Mouse (Mus musculus) forebrain, postnatal 0 days (tissue): Measurements from ENCODE around the gene Chchd10. TPM values are rescaled to one million over a fixed set of nuclear protein-coding genes. Genes with fewer than 3 reads are reported as not detected.

Experiments
- ATAC-seq: fragments of 200-750 bp; cut with Nextera tagmentation; 2 replicates; pipeline ENCODE4 v1.8.0; 2017; ENCODE audit warnings: mild to moderate bottlenecking, moderate library complexity
- DNase-seq: peaks from one replicate; pipeline ENCODE4 v3.0.0-alpha.2; 2015
- H3K27ac ChIP-seq: fragments of 300-500 bp; sonication (generic); 2 replicates; pipeline ENCODE4 v1.5.1; 2014; ENCODE audit warnings: low read depth, mild to moderate bottlenecking, antibody characterized with exemption, low read length, moderate library complexity, mixed read lengths
- H3K27me3 ChIP-seq: fragments of 300-500 bp; sonication (generic); 2 replicates; pipeline ENCODE4 v1.6.1; 2014; ENCODE audit warnings: mild to moderate bottlenecking, low read length, mixed read lengths; ENCODE audit not compliant: insufficient read depth
- H3K36me3 ChIP-seq: fragments of 300-500 bp; sonication (generic); 2 replicates; pipeline ENCODE4 v1.6.1; 2014; ENCODE audit warnings: mild to moderate bottlenecking, moderate library complexity; ENCODE audit not compliant: insufficient read depth
- H3K4me1 ChIP-seq: fragments of 300-500 bp; sonication (generic); 2 replicates; pipeline ENCODE4 v1.6.1; 2014; ENCODE audit warnings: antibody characterized with exemption; ENCODE audit not compliant: insufficient read depth
- H3K4me2 ChIP-seq: fragments of 300-500 bp; sonication (generic); 2 replicates; pipeline ENCODE4 v1.6.1; 2014; ENCODE audit warnings: low read depth, mild to moderate bottlenecking, moderate library complexity
- H3K4me3 ChIP-seq: fragments of 300-500 bp; sonication (generic); 2 replicates; pipeline ENCODE4 v1.5.1; 2014; ENCODE audit warnings: low read depth, low read length, mixed read lengths
- H3K9ac ChIP-seq: fragments of 300-500 bp; sonication (generic); 2 replicates; pipeline ENCODE4 v1.6.1; 2014; ENCODE audit warnings: mild to moderate bottlenecking
- H3K9me3 ChIP-seq: fragments of 300-500 bp; sonication (generic); 2 replicates; pipeline ENCODE4 v1.6.1; 2016; ENCODE audit warnings: low read length
- CTCF ChIP-seq: sonication (generic); IDR thresholded peaks from 2 replicates; pipeline ENCODE4 v1.5.1; 2016; ENCODE audit warnings: antibody characterized with exemption, control low read depth, low read depth
- WGBS: fragments of 180-500 bp; shearing (Covaris S2); extraction: QIAGEN DNeasy Blood & Tissue Kit; methylation state at CpG from one replicate; pipeline ENCODE4 v1.1.7; 2014; 5-methylcytosine and 5-hydroxymethylcytosine counted together
- polyA plus RNA-seq: library from polyadenylated mRNA; unstranded; fragments of >200 nt; fragmentation: Nextera tagmentation; extraction: Ambion mirVana; gene quantifications from 2 replicates; pipeline ENCODE4 v1.2.1, GENCODE M21; 2015
- total RNA-seq: library from RNA; depleted of rRNA; stranded (reverse); fragments of >200 nt; gene quantifications from 2 replicates; pipeline ENCODE4 v1.2.3, GENCODE M21; 2014

Chchd10 gene
- total and polyA plus RNA-seq, 2 experiments from 2014 or later: 93.0 to 121 TPM

GRCm38 (mm10) chr10:75941042-75941824 is 8.3 kb downstream of the Chchd10 start:
- 59% methylated on average over 9 of the region's 9 CpGs for WGBS
- no peak overlapping the region for H3K9ac ChIP-seq
- ATAC-seq: peak; percentile 53

DNA sequence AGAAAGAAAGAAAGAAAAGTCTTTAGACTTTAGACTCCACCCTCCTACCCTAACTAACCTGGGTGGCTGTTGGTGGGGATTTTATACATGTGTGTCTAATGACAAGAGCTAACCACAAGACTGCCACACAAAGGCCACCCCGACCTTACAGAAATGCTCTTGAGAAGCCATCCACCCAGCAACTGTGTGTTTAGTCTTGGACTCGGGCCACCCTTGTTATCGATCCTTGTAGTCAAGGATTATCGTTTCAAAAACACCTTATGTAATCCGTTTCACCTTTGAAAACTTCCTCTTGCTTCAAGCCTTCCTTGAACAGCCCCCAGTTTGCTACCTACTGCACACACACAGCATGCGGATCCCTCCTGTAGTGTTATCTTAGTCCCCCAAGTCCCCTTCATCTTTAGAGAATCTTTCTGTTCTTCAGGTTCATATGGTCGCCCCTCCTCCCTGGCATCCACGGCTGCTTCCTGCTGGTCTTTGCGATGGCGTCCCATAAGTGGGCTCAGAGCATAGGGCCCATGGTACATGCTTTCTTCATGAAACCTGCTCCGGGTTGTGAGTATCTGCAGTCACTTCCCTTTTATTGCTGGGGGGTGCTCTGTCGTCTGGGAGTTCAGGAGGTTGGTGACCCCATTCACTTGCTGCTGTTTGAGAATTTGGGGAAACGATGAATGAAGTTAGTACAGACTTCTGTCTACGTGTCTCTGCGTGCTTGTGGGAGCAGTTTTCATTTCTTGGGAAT is 10.0 kb downstream of the Chchd10 start, which contains the start of gene Vpreb3:
Vpreb3 (plus strand) TSS at position 322 of the 742 bp plus-strand sequence.
- Histone ChIP-seq H3K27me3 (no peaks in the 10 kb centered on the region; the same call in 1 of the 2 replicates), H3K4me3 (no peak within 1 kb of the TSS), H3K4me2 (no peak within 1 kb of the TSS), H3K27ac (peak within 1 kb of the TSS; percentile 35; the same call in 1 of the 2 replicates), H3K36me3 (no peaks in the 10 kb centered on the region), H3K9me3 (no peaks in the 10 kb centered on the region), H3K4me1 (0 out of 2 replicates have a peak, but pooled peaks cover 4% of the 10 kb centered on the region), H3K9ac (no peak within 1 kb of the TSS)
- no peak for ATAC-seq
- WGBS: 83% methylated on average over 15 of the region's 15 CpGs
- no peak for DNase-seq
- TF ChIP-seq CTCF: no peak

More at GRCm38 (mm10) chr10:75941042-75941824, 8.3 kb downstream of the Chchd10 start:
- no peak for TF ChIP-seq CTCF
- no peak overlapping the region for H3K4me2 ChIP-seq
- 0 out of 2 replicates have a peak, but pooled peaks cover 4% of the 10 kb centered on the region for H3K4me1 ChIP-seq
- H3K4me3 ChIP-seq: no peak overlapping the region
- H3K27ac ChIP-seq: no peak overlapping the region
- H3K36me3 ChIP-seq: no peaks in the 10 kb centered on the region
- no peaks in the 10 kb centered on the region; the same call in 1 of the 2 replicates for H3K27me3 ChIP-seq
- H3K9me3 ChIP-seq: no peaks in the 10 kb centered on the region
- DNase-seq: no peak

DNA sequence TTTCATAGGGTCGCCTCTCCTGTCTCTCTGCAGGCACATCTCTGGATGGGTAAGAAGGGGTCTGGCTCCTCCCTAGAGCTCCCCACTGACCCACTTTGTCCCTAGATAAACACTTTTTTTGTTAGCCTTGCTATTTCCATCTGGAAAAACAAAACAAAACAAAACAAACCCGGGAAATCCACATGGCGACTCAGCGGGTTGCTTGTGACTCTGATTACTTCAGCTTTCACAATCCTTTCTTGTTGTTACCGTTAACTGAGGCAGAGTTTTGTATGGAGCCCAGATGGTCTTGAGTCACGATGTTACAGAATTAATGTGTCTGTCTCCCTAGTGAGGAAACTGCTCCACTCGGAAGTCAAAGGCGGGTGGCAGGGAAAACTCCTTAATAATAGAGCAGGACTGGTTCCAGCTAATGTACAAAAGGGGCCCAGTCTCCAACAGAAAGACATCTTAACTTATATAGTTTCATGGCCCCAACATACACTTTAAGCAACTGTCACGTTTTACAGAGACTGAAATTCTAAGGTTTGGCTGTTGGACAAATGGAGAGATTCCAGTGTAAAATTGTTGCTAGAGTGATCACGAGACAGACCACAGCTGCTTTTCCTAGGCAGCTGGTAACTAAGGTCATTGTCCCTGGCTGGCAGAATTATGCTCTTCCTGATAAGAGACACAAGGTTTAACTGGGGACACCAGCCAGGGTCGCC is 11.3 kb downstream of the Chchd10 start:
- Histone ChIP-seq H3K9me3 (no peaks in the 10 kb centered on the region), H3K27me3 (no peaks in the 10 kb centered on the region; the same call in 1 of the 2 replicates), H3K9ac (no peak overlapping the region), H3K27ac (peak overlapping the region; percentile 35; the same call in 1 of the 2 replicates), H3K4me1 (0 out of 2 replicates have a peak, but pooled peaks cover 4% of the 10 kb centered on the region), H3K4me2 (no peak overlapping the region), H3K36me3 (no peaks in the 10 kb centered on the region), H3K4me3 (no peak overlapping the region)
- peak; percentile 68 for ATAC-seq
- TF ChIP-seq CTCF: no peak
- 14% methylated on average over 11 of the region's 11 CpGs for WGBS
- peak; percentile 55 for DNase-seq

DNA sequence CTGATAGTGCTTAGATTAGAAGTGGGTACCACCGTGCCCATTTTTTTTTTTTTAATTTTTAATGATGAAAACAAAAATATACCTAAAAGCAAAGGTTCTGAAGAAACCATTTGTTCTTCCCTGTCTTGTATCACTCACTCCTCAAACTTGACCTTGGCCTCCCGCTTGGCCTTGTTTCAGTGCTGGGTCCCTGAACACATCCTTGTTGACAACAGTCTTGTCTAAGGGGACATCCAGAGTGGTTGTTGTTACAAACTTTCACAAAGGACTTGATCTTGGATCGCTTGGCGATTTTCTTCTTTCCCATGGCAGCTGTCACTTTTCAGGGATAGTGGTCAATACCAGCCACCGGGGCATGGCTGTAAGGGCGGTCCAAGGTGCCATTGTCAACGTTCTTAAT is 12.3 kb downstream of the Chchd10 start:
- WGBS: 91% methylated on average over 7 of the region's 7 CpGs
- H3K4me2 ChIP-seq: no peak overlapping the region
- H3K9me3 ChIP-seq: no peaks in the 10 kb centered on the region
- ATAC-seq: no peak
- 0 out of 2 replicates have a peak, but pooled peaks cover 4% of the 10 kb centered on the region for H3K4me1 ChIP-seq
- no peak for TF ChIP-seq CTCF
- H3K9ac ChIP-seq: no peak overlapping the region
- no peak for DNase-seq
- no peak overlapping the region for H3K4me3 ChIP-seq
- no peak overlapping the region for H3K27ac ChIP-seq
- no peaks in the 10 kb centered on the region; the same call in 1 of the 2 replicates for H3K27me3 ChIP-seq
- no peaks in the 10 kb centered on the region for H3K36me3 ChIP-seq

- TF ChIP-seq CTCF: no peak
- no peak overlapping the region for H3K27ac ChIP-seq
- H3K4me1 ChIP-seq: peaks cover 5% of the 10 kb centered on the region; the same call in 1 of the 2 replicates
- H3K9ac ChIP-seq: no peak overlapping the region
- ATAC-seq: no peak
- H3K4me2 ChIP-seq: no peak overlapping the region
- H3K27me3 ChIP-seq: peaks cover 3% of the 10 kb centered on the region; the same call in 1 of the 2 replicates
- 85% methylated on average over 7 of the region's 7 CpGs for WGBS
- DNase-seq: no peak
- H3K4me3 ChIP-seq: no peak overlapping the region
- H3K36me3 ChIP-seq: no peaks in the 10 kb centered on the region
- H3K9me3 ChIP-seq: no peaks in the 10 kb centered on the region
These were observed 13.0 kb downstream of the Chchd10 start for GRCm38 (mm10) chr10:75945896-75946295.

GRCm38 (mm10) chr10:75948079-75948478 is 15.1 kb downstream of the Chchd10 start:
- H3K36me3 ChIP-seq: no peaks in the 10 kb centered on the region
- no peak overlapping the region for H3K4me3 ChIP-seq
- H3K4me2 ChIP-seq: no peak overlapping the region
- peaks cover 6% of the 10 kb centered on the region; the same call in 1 of the 2 replicates for H3K27me3 ChIP-seq
- 78% methylated on average over 5 of the region's 5 CpGs for WGBS
- peaks cover 11% of the 10 kb centered on the region; the same call in 1 of the 2 replicates for H3K4me1 ChIP-seq
- TF ChIP-seq CTCF: no peak
- no peaks in the 10 kb centered on the region for H3K9me3 ChIP-seq
- H3K27ac ChIP-seq: no peak overlapping the region
- no peak for DNase-seq
- ATAC-seq: no peak
- no peak overlapping the region for H3K9ac ChIP-seq
